Mouse (Mus musculus): ENCODE results near the gene Gm5478.
"Not testable (repeated sequence)": the region's sequence is repeated elsewhere in the genome, so short reads cannot be mapped to it uniquely, and the experiment has no call there.

Gm5478 gene

DNA sequence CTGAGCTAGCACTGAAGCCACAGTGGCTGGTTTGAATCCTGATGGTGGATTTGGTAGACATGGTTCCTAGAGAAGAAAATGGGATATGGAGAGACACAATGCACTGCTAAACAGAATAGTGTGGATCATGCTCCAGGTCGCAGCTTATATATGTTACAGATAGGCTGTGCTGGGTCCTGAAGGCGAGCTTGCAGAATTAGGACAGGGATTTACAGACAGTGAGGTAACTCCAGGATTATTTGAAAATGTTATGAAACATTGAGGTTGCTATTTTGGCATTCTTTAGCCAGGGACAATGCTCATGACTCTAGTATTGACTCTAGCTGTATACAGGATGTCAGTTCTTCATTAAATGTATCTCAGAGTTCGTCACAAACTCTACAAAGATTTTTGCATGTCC, at the start of gene Gm5478:
Gene Gm5478, minus strand, starts transcription at position 101 of the 400 bp plus-strand sequence.
- DNase-seq (ENCODE audit: low spot score in 2 of 2), result no peak

DNA sequence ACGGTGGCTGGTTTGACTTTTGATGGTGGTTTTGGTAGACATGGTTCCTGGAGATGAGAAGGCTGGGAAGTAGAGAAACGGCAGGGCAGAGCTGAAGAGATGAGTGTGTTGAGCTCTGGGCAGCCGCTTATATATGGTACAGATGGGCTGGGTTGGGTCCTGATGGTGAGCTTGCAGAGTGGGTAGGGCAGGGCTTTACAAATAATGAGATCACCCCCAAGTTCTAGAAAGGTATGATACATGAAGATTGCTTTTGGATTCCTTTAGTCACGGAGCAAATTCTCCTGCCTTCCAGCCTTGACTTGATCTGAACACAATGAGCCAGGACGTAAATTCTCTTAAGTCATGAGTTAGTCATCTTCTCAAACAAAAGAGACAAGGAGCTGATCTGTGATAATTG, 47.0 kb upstream of the Gm5478 start, which contains the start of gene Krt6a:
Gene Krt6a, minus strand, starts transcription at position 101 of the 400 bp plus-strand sequence.
- no peak for DNase-seq (ENCODE audit: low spot score in 2 of 2)

DNA sequence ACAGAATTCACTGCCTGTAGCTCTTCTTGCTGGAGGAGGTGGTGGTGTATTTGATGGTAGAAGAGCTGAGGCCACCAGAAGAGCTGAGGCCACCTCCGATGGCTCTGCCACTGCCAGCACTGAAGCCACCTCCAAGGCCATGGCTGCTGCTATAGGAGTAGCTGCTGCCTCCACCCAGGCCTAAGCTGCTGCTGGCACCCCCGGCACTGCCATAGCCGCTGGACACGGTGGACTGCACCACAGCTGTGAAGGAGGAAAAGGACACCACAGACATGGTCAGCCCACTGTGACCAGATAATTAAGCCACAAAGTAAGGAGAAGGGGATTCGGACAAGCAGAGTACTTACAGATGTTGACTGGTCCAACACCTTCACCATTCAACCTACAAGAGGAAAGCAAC, 43.3 kb upstream of the Gm5478 start:
- DNase-seq (ENCODE audit: low spot score in 2 of 2), result not testable (repeated sequence)

DNA sequence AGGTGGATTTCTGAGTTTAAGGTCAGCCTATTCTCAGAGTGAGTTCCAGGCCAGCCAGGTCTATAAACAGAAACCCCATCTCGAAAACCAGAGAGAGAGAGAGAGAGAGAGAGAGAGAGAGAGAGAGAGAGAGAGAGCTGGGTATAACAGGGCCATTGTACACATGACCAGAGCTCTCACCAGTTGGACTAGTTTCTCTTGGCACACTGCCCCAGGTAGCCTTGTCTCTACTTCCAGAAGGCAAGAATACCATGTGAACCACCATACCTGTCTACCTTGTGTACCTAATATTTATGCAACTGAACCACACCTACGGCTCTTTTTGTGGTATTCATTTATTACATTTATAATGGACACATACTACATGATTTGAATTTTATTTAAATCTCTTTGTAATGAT, 41.0 kb upstream of the Gm5478 start:
- no peak for DNase-seq (ENCODE audit: low spot score in 2 of 2)

DNA sequence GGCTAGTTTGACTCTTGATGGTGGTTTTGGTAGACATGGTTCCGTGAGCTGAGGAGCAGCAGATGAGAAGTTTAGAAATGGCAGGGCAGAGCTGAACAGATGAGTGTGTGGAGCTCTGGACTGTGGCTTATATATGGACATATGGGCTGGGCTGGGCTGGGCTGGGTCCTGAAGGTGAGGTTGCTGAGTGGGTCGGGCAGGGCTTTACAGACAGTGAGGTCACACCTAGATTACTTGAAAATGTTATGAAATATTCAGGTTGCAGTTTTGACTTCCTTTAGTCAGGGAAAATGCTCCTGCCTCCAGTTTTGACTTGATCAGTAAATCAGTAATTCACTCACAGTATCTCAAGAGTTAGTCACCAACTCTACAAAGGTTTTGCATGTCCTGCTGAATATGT, 33.0 kb upstream of the Gm5478 start, which contains the start of gene Krt6b:
Gene Krt6b, minus strand, starts transcription at position 101 of the 400 bp plus-strand sequence.
- DNase-seq (ENCODE audit: low spot score in 2 of 2), result no peak

DNA sequence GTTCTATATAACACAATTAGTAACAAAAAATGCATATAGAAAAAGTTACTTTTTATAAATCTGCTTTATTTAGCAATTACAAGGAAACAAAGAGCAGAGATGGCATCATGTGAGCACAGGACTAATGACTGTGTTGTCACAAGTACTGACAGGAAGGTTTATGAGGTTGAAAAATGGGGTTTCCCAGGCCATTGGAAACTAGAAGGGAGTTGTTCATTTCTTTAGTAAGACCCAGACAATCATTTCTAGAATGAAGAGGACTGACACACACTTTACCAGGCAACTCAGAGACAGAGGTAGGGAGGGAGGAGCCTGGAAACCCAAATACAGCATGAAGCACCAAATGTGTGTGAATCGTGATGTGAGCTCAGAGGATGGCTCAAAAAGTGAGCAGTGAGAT, 28.8 kb upstream of the Gm5478 start:
- DNase-seq (ENCODE audit: low spot score in 2 of 2), result no peak

DNA sequence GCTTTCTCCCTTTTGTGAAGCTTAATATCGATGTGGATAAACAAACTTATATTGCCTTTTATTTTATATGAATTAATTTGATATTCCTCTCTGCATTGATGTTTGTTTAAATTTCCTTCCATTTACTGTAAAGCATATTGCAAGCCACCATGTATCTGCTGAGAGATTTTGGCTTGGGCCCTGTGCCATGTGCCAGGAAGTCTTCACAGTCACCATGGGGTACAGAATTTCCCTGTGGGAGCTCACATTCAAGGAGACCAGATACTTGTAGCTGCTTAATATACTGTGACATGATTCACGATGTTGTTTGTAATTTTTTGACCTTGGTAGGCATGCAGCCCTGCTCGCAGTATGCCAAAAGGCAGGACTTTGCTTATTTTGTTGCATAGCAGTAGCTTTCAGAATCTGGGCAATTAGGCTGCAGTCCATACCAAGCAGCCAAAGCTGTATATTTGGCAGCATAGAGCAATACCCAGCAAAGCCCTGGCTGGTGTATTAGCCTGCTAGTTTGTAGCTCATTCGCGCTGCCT, 5.6 kb upstream of the Gm5478 start:
- no peak for DNase-seq (ENCODE audit: low spot score in 2 of 2)

DNA sequence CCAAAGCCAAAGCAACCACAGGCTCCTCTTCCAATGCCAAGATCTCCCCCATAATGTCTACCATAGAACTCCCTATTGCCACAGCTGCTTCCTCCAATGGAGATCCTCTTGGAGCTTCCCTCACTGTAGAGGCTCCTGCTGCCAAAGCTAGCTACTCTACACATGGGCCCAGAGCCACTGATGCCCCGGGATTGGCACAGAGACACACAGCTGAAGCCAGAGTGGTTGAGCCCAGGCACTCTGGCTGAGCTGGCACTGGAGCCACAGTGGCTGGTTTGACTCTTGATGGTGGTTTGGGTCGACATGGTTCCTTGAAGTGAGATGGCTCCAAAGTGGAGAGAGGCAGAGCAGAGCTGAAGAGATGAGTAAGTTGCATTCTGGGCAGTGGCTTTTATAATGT, 19.3 kb downstream of the Gm5478 start, which contains the start of gene Gm5414:
Gene Gm5414, minus strand, starts transcription at position 305 of the 400 bp plus-strand sequence.
- no peak for DNase-seq (ENCODE audit: low spot score in 2 of 2)

DNA sequence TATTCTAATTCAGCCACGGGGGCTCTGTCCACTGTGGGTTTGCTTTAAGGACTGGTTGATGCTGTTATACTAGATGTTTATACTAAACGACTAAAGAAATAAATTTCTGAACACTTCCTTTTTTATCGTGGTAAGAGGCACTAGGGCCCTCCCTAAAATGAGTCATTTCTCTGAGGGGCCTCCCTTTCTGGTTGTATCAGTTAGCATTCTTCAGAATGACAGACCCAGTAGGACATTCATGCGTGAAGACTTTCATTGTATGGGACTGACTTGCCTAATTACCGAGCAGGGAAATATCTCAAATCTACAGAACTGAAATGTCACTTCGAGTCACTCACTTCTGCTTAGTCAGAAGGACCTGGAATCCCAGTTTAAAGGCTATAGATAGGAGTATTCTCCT, 48.1 kb downstream of the Gm5478 start:
- DNase-seq (ENCODE audit: low spot score in 2 of 2), result no peak
